Mouse (Mus musculus): Measurements from ENCODE around the gene Exoc4.

Exoc4 gene

GRCm38 (mm10) chr6:33248894-33249758 is at the start of gene Exoc4:
TSS of gene Exoc4 (plus strand) at chr6:33249085.
- DNase-seq (ENCODE audit: low spot score), result peak; percentile 68

DNA sequence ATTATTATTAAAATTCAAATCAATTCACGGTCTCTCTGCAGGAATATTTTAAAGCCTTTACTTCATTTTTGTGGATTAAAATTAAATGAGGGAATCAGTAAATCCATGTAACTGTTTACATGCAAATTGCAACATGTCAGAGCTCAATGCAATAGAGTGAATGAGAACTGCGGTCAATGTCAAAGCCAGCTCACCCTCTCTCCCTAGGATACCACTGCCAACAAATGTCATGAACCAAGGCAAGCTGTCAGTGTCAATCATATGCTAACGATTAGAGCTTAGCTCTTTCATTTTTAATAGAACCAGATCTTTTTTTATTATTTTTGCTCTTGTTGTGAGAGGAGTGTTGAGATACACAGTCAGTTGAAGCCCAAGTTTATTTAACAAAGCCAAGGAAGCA is 30.1 kb upstream of the Exoc4 start:
- DNase-seq (ENCODE audit: low spot score), result no peak

DNA sequence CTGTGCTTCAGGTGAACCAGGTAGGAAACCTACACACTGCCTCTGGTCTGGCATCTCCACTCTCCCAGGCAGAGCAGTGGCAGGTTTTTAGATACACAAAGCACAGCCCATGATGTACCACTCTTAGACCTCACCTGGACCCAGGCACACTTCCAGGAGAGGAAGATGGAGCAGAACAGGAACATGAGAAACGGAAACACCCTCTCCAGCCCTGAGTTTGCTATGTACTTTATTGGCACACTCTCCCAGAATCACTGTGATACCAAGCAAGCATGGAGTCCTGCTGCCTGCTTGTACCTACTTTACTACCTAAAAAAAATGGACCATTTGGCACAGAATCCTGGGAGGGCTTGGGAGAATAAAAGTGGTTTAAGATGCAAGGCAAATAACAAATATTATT is 22.2 kb upstream of the Exoc4 start:
- DNase-seq (ENCODE audit: low spot score), result no peak

- no peak for DNase-seq (ENCODE audit: low spot score)
These were observed 21.5 kb upstream of the Exoc4 start for GRCm38 (mm10) chr6:33227371-33227770.

GRCm38 (mm10) chr6:33241250-33241649 is 7.6 kb upstream of the Exoc4 start:
- no peak for DNase-seq (ENCODE audit: low spot score)

- no peak for DNase-seq (ENCODE audit: low spot score)
These were observed 4.3 kb upstream of the Exoc4 start for GRCm38 (mm10) chr6:33244546-33244945.

DNA sequence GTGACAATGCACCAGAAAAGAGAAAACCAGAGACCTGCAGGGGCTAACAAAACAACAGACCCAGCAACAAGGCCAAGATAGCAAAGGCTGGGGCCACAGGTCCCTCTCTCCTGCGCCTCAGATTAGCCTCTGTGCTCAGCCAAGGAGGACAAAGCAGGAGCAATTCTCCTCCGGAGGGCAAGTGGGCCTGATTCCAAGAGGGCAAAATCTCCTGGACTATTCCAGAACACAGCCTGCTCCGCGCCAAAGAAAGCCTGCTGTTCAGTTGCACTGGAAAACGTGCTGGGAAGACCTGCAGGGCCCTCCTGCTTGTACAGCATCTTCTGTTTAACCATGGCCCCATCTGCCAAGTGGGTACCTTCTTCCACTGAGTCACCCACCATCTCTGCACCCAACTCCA is 1.7 kb upstream of the Exoc4 start:
- no peak for DNase-seq (ENCODE audit: low spot score)

- no peak for DNase-seq (ENCODE audit: low spot score)
These were observed 1.1 kb upstream of the Exoc4 start for GRCm38 (mm10) chr6:33247576-33248355.

GRCm38 (mm10) chr6:33256638-33257037 is 7.8 kb downstream of the Exoc4 start:
- no peak for DNase-seq (ENCODE audit: low spot score)

GRCm38 (mm10) chr6:33257076-33257789 is 8.3 kb downstream of the Exoc4 start:
- no peak for DNase-seq (ENCODE audit: low spot score)

DNA sequence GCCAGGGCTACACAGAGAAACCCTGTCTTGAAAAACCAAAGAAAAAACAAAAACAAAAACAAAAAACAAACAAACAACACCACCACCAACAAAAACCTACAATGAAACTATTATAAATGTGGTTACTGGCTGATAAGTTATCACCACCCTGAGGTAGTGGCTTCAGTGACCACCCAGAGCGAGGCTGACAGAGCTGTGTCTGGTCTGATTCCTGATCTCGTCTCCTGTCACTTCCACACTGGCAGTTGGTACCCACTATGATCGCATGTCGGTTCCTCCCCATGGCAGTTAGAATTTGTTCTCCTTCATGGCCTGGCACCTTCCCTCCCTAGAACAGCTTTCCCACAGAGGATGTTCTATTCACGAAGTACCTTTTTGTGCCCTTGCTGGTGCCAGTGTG is 11.0 kb downstream of the Exoc4 start:
- no peak for DNase-seq (ENCODE audit: low spot score)

DNA sequence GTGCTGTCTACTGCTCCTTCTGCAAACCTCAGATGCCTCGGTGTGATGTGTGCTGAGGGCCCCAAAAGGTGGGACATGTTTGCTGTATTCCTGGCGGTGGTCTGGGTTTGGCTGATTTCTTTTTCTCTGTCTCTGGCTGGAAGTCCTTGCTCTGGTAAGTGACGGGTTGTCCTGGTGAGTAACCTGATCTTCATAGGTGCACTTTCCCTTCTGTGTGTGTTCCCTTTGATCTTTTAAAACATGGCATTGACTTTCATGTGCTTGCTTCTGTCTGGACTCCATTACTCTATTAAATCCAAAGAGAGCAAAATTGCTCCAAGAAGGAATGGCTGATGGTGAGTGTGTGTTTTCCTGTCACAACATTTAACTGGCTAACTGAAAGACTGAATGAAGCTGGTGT is 12.7 kb downstream of the Exoc4 start:
- no peak for DNase-seq (ENCODE audit: low spot score)

- no peak for DNase-seq (ENCODE audit: low spot score)
These were observed 15.1 kb downstream of the Exoc4 start for GRCm38 (mm10) chr6:33263950-33264349.

DNA sequence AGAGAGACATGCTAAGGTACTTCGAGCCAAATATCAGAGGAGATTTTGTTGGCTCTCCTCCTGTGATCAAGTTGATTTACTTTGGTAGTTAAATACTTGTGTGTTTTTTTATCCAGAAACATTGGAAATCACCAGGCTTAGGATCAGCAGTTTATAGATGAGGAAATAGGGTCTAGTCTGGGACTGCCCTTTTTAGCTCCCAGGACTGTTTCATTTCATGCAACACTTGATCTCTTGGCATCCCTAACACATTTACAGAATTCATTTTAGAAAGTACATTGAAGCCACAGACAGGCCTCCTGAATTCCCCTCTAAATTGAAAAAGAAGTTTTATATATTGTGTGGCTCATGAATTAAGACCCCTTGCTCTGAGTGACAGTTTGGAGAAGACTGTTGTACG is 15.5 kb downstream of the Exoc4 start:
- no peak for DNase-seq (ENCODE audit: low spot score)

DNA sequence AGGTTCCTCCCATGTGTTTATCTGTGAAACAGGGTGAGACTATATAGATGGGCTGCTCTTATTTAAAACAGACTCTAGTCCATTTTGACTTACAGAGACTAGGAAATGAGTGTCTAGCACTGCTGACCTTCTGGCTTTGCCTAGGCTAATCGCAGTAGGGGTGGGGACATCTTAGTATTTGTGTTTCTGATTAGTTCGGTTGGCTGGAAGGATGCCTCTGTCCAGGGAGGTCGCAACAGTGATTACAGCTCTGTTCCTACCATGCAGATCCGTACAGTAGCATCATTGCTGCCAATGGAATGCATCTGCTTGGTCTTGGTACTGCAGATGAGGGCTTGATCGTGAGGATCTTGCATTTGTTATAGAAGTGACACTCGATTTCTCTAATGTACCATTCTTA is 18.7 kb downstream of the Exoc4 start:
- no peak for DNase-seq (ENCODE audit: low spot score)

DNA sequence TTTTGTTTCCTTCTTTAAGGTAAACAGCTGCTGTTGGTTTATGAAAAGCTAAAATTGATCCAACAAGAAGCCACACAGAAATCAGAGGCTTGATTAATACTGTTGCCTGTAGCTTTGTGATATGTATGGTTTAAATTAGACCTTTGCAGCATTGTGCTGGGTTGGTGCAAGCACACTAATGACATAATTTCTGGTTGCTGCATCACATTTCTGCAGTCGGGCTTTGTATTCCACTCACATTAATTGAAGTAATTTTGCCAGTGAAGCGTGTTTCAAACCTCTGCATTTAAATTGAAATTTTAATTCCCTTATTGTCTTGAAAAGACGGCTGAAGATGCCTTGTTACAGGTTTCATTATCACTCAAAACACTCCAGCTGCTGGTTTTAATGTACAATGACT is 34.6 kb downstream of the Exoc4 start:
- DNase-seq (ENCODE audit: low spot score), result no peak

GRCm38 (mm10) chr6:33283936-33284335 is 35.1 kb downstream of the Exoc4 start:
- DNase-seq (ENCODE audit: low spot score), result no peak

- DNase-seq (ENCODE audit: low spot score), result no peak
These were observed 37.5 kb downstream of the Exoc4 start for GRCm38 (mm10) chr6:33286376-33286775.

GRCm38 (mm10) chr6:33294626-33295025 is 45.7 kb downstream of the Exoc4 start:
- DNase-seq (ENCODE audit: low spot score), result no peak

- no peak for DNase-seq (ENCODE audit: low spot score)
These were observed 48.7 kb downstream of the Exoc4 start for GRCm38 (mm10) chr6:33297566-33297965.

DNA sequence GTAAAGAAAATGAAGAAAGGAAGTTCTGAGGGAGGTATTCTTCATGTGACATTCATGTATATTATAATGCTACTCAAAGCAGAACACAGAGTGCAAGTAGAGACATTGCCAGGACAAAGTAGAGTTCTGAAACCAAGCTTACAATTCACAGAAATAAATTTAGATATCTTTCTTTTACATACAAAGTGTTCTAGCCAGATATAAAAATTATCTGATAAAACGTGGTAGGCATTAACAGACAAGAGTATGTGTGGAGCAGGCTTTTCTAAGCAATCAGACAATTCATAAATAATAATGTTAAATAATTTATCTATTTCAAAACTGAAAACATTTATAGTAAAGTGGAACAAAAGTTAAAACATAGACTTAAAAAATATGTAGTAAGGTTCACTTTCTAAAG is 49.9 kb downstream of the Exoc4 start:
- DNase-seq (ENCODE audit: low spot score), result no peak

GRCm38 (mm10) chr6:33305996-33306395 is 57.1 kb downstream of the Exoc4 start:
- no peak for DNase-seq (ENCODE audit: low spot score)

- DNase-seq (ENCODE audit: low spot score), result no peak
These were observed 59.8 kb downstream of the Exoc4 start for GRCm38 (mm10) chr6:33308646-33309045.

All from ovary, postnatal 10 days (tissue).